Mouse (Mus musculus): ENCODE data around the gene Tnrc18.

Gene Tnrc18

DNA sequence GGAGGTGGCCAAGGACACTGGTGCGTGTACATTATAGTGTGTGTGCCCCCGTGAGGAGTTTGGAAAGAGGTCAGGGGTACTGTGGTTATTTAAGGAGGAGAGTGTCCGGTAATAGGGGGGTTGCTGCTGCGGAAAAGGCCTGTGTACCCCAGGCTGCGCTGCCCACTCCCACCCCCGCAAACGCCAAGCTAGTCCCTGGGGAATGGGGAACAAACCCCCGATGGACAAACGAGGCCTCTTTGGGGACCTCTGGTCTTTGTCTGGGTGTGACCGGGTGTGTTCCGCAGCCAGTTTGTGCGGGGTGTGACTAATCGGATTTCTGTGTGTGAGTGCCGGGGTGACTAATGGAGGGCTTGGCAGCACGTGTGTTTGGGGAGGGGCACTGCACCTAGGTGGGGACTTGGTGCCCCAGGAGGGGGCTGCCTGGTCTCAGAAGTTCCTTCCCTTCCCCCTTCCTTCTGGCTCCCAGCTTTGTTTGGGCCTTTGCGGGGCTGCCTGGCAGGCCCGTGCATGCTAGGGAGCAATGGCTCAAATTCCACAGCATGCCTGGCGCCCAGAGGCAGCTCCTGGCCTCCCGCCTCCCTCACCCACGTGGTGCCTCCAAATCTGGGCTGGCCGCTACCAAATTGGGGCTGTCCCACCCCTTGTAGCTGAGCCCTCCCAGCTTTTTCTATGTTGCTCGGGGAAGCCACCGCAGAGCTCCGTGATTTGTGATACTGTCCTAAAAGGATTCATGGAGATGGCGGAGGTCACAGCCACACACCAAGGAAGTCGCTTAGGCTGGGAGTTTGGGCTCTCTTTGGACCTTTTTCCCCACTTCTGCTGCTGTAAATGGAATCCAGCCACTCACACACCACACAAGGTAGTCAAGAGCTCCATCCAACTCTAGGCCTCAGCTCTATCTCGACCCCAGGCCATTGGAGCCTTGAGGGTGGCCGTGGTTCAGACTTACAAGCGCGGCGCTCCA is 5.9 kb upstream of the Tnrc18 start:
- peak in 1 of 2 experiments; percentile 65 for DNase-seq (ENCODE audit: low spot score in 2 of 2)

- no peak for DNase-seq (ENCODE audit: low spot score in 2 of 2)
Measured at GRCm38 (mm10) chr5:142822286-142823095, 5.0 kb upstream of the Tnrc18 start.

DNA sequence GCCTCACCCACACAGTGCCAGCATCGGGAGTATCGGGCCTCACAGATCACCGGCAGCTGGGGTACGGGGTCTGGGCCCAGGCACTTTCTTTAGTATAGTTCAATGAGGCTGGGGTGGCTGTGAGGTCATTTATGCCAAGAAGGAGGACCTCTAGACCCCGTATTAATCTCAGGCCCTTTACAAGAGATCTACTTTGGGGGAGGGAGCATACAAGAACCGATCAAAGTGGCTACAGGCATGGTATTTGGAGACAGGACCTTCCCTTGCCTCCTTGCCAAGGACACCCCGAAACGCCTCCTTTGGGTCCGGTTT is 4.5 kb upstream of the Tnrc18 start:
- no peak for DNase-seq (ENCODE audit: low spot score in 2 of 2)

- DNase-seq (ENCODE audit: low spot score in 2 of 2): peak in 1 of 2 experiments; percentile 69
Measured at GRCm38 (mm10) chr5:142821266-142821973, 4.0 kb upstream of the Tnrc18 start.

- DNase-seq (ENCODE audit: low spot score in 2 of 2): peak in 1 of 2 experiments; percentile 66
Measured at GRCm38 (mm10) chr5:142820276-142821265, 3.1 kb upstream of the Tnrc18 start.

- DNase-seq (ENCODE audit: low spot score in 2 of 2): peak; percentile 73 to 78
Measured at GRCm38 (mm10) chr5:142819385-142820275, 2.2 kb upstream of the Tnrc18 start.

GRCm38 (mm10) chr5:142818435-142819360 is 1.2 kb upstream of the Tnrc18 start:
- DNase-seq (ENCODE audit: low spot score in 2 of 2): peak in 1 of 2 experiments; percentile 38

DNA sequence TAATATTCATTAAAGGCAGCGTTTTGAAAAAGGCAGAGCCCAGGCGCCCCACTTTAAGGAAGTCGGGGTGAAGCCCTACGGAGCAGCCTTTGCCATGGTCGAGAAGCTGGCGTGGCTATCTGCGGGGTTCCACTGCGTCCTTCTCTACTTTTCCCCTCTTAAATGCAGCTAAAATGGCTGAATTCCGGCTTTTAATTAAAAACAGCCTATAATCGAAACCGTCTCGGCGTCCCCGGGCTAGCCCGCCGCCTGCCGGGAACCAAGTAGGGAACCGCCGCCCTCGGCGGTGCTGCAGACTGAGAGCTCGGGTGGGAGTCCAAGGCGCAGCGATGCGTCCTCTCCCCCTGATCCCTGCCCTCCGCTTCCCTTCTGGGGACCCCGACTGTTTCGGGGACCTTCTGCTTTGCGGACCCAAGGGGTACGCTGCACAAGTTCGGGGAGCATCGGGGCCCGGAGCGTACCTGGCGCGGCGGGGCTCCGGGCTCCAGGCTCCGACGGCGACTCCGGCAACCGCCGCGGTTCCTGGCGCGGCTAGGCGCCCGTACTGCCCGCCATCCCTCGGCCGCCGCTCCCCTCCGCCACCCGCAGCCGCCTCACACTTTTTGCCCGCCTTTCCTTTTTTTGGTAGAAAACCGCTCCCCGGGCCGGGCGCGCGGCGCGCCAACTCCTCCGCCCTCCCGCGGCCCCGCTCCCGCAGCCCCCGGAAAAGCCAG is 495 bp downstream of the Tnrc18 start:
- peak in 1 of 2 experiments; percentile 63 for DNase-seq (ENCODE audit: low spot score in 2 of 2)

- no peak for DNase-seq (ENCODE audit: low spot score in 2 of 2)
Measured at GRCm38 (mm10) chr5:142816031-142816810, 1.2 kb downstream of the Tnrc18 start.

GRCm38 (mm10) chr5:142815421-142816001 is 2.0 kb downstream of the Tnrc18 start:
- DNase-seq (ENCODE audit: low spot score in 2 of 2): no peak

DNA sequence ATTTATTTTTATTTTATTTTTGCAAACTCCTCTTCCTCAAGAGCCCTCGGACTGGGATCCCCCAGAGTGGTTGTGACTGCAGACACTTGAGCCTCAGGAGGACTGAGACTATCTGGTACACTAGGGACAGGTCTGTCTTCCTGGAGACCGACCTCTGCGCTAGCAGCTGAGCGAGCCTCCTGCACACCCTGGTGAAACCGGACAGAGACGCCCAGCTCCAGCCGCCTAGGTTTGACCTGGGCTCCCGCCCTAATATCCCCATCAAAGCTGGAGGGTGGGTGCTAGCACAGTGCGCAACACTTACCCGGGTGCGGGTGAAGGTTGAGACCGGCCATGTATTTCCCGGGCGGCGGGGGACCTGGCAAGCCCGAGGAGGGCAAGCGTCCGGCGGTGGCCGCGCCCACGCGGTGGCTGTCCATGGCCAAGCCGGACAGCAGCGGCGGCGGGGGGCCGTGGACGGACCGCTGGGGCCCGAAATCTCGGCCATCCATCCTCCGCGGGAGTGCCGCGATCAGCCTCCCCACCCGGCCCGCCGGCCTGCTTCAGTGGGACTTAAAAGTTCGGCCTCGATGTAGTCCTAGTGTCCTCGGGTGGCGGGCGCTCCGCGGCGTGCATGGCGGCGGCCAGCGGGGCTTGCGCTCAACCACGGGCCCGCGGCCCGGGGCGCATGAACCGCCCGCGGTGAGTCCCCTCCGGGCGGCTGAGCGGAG is 2.6 kb downstream of the Tnrc18 start:
- no peak for DNase-seq (ENCODE audit: low spot score in 2 of 2)

DNA sequence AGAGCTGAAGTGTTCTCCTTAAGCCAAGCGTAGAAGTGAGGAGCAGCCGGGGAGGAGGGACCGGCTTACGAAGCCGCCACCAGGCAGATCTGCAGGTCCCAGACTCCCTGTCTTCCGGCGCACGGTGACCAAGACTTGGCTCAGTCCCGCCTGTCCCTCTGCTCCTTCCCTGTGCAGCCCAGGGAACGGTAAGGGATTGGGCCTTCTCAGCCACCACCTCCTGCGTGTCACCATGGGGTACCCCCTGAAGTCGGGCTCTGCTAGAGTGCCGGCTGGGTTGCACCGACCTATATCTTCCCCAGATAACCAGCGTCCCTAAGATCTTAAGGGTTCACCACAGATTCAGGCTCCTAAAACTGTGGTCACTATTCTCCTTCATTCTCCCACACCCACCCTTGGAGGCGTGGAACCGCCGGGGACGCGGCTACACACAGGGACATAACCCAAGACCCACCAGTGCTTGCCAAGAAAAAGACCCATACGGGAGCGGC is 3.3 kb downstream of the Tnrc18 start:
- no peak for DNase-seq (ENCODE audit: low spot score in 2 of 2)

DNA sequence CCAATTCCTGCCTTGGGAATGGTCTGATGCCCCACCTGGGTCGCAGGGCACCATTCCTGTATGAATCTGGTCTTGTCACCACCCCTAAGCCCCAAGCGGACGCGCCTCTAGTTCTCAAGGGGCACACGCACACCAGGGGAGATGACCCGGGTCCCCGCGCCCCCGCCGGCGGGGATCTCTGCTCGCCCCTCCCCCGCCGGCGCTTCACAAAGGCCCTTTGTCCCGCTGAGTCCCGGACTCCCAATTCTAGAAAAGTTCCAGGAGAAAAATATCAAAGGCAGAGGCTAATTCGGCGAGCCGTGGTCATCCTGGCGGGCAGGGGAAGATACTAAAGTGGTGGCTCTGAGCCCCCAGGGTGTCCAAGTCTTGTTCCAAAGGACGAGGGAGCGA is 3.7 kb downstream of the Tnrc18 start:
- no peak for DNase-seq (ENCODE audit: low spot score in 2 of 2)

- DNase-seq (ENCODE audit: low spot score in 2 of 2): no peak
Measured at GRCm38 (mm10) chr5:142812976-142813721, 4.3 kb downstream of the Tnrc18 start.

DNA sequence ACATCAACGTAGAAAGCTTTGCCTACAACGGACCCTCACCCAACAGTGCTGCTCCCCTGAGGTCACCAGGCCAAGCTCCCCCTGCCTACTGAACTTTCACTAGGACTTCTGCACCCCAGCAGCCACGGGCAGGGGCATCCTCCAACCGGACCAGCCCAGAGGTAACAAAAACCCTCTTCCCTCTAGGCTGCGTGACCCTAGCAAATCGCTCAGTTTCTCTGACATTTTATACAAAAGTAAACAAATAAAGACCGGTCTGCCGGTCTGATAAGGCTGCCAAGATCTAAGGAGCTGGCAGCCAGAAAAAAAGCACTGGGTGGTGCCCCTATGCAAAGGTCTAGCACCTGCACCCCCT is 4.9 kb downstream of the Tnrc18 start:
- DNase-seq (ENCODE audit: low spot score in 2 of 2): no peak
